Mouse (Mus musculus) CH12.LX (cell line): ENCODE data around the gene Zswim9. TPM values are rescaled to one million over a fixed set of nuclear protein-coding genes. Genes with fewer than 3 reads are reported as not detected.

Source experiments
- DNase-seq: peaks from one replicate; pipeline ENCODE4 v3.0.0-alpha.2; 2013; ENCODE audit errors: extremely low read depth
- H3K27ac ChIP-seq: 2 replicates; pipeline ENCODE4 v1.5.1; 2012; ENCODE audit warnings: low read depth, mild to moderate bottlenecking, control low read depth, moderate library complexity; ENCODE audit not compliant: insufficient read depth
- H3K27me3 ChIP-seq: replicated peaks from 2 replicates; pipeline ENCODE3; 2012; ENCODE audit warnings: inconsistent platforms
- H3K36me3 ChIP-seq, 2 experiments: replicated peaks in 1 of 2; 2 replicates each; pipeline versions ENCODE3 to v1.6.1; 2012; ENCODE audit warnings: inconsistent platforms in 1 of 2, low read length in 1 of 2, mild to moderate bottlenecking in 1 of 2, mixed read lengths in 1 of 2, moderate library complexity in 1 of 2; ENCODE audit not compliant: control insufficient read depth in 1 of 2, insufficient read depth in 1 of 2
- H3K4me1 ChIP-seq, 2 experiments: 2 replicates each; pipeline ENCODE4 v1.6.1; 2012; ENCODE audit warnings: inconsistent platforms in 1 of 2, moderate library complexity in 1 of 2; ENCODE audit not compliant: insufficient read depth in 2 of 2, control insufficient read depth in 1 of 2
- H3K4me2 ChIP-seq: 2 replicates; pipeline ENCODE4 v1.6.1; 2012; ENCODE audit warnings: low read depth, mild to moderate bottlenecking, control low read depth; ENCODE audit not compliant: poor library complexity, insufficient read depth, severe bottlenecking
- H3K4me3 ChIP-seq, 3 experiments: fragments of 150-350 bp in 1 of 3; sonication (generic) in 1 of 3; replicated peaks in 1 of 3; 2 replicates each; pipeline versions ENCODE3 to v1.5.1; 2011 to 2012; ENCODE audit warnings: low read depth in 2 of 3, low read length in 2 of 3, mild to moderate bottlenecking in 2 of 3, moderate library complexity in 2 of 3, control low read depth in 1 of 3, improper control_type of control experiment in 1 of 3, inconsistent platforms in 1 of 3, mixed read lengths in 1 of 3; ENCODE audit not compliant: poor library complexity in 1 of 3
- H3K79me2 ChIP-seq: replicated peaks from 2 replicates; pipeline ENCODE4 v1.6.1; 2012; ENCODE audit warnings: mild to moderate bottlenecking, moderate library complexity; ENCODE audit not compliant: control insufficient read depth, poor library complexity, insufficient read depth, severe bottlenecking; ENCODE audit errors: extremely low read depth
- H3K9ac ChIP-seq: 2 replicates; pipeline ENCODE4 v1.6.1; 2012; ENCODE audit warnings: low read depth, mild to moderate bottlenecking, control low read depth, moderate library complexity; ENCODE audit not compliant: insufficient read depth
- H3K9me3 ChIP-seq: replicated peaks from 2 replicates; pipeline ENCODE3; 2012; ENCODE audit warnings: low read length, inconsistent platforms, mixed read lengths
- ETS1 ChIP-seq: conservative IDR thresholded peaks from 2 replicates; pipeline ENCODE4 v1.6.1; 2012; ENCODE audit warnings: low read depth, mild to moderate bottlenecking, inconsistent platforms, low read length, improper control_type of control experiment, moderate library complexity
- GABPA ChIP-seq: IDR thresholded peaks from 2 replicates; pipeline ENCODE4 v1.6.1; 2012; ENCODE audit warnings: low read depth, low read length, improper control_type of control experiment, inconsistent platforms; ENCODE audit not compliant: insufficient replicate concordance
- HCFC1 ChIP-seq: IDR thresholded peaks from 2 replicates; pipeline ENCODE4 v1.6.1; 2012; ENCODE audit warnings: low read depth, mild to moderate bottlenecking, inconsistent platforms, low read length, improper control_type of control experiment
- JUND ChIP-seq: conservative IDR thresholded peaks from 2 replicates; pipeline ENCODE4 v1.6.1; 2011; ENCODE audit warnings: low read depth, low read length, improper control_type of control experiment
- MAFK ChIP-seq: IDR thresholded peaks from 2 replicates; pipeline ENCODE4 v1.6.1; 2011; ENCODE audit warnings: low read length, improper control_type of control experiment; ENCODE audit not compliant: insufficient replicate concordance
- MYC ChIP-seq: IDR thresholded peaks from 2 replicates; pipeline ENCODE4 v1.6.1; 2011; ENCODE audit warnings: low read depth, mild to moderate bottlenecking, improper control_type of control experiment, low read length
- NRF1 ChIP-seq: IDR thresholded peaks from 2 replicates; pipeline ENCODE4 v1.6.1; 2014; ENCODE audit warnings: low read depth, mild to moderate bottlenecking, inconsistent platforms, low read length, improper control_type of control experiment, moderate library complexity
- PAX5 ChIP-seq: IDR thresholded peaks from 2 replicates; pipeline ENCODE4 v1.6.1; 2012; ENCODE audit warnings: low read length, inconsistent platforms, mixed read lengths
- POLR2AphosphoS2 ChIP-seq: IDR thresholded peaks from 2 replicates; pipeline ENCODE4 v1.6.1; 2011; ENCODE audit warnings: low read depth, low read length, improper control_type of control experiment
- TCF12 ChIP-seq: IDR thresholded peaks from 2 replicates; pipeline ENCODE4 v1.6.1; 2014; ENCODE audit warnings: low read depth, mild to moderate bottlenecking, inconsistent platforms, low read length, improper control_type of control experiment
- ZC3H11A ChIP-seq: IDR thresholded peaks from 2 replicates; pipeline ENCODE4 v1.6.1; 2012; ENCODE audit warnings: low read depth, mild to moderate bottlenecking, inconsistent platforms, low read length, improper control_type of control experiment
- ZKSCAN1 ChIP-seq: IDR thresholded peaks from 2 replicates; pipeline ENCODE4 v1.6.1; 2012; ENCODE audit warnings: low read depth, inconsistent platforms, low read length, improper control_type of control experiment, borderline replicate concordance
- ZNF384 ChIP-seq: IDR thresholded peaks from 2 replicates; pipeline ENCODE4 v1.6.1; 2012; ENCODE audit warnings: low read depth, low read length, improper control_type of control experiment, inconsistent platforms
- dilution Hi-C: fragments of 300-500 bp; cut with MboI; formaldehyde crosslinking; loops from 2 replicates; pipeline ENCODE4 v1.14.3; 2020; ENCODE audit warnings: low sequenced_read_pairs; ENCODE audit not compliant: extremely low pct_unique_long_range_greater_than_20kb, extremely low pct_ligation_motif_present
- in situ Hi-C: fragments of 300-500 bp; cut with MboI; formaldehyde crosslinking; loops from 3 replicates; pipeline ENCODE4 v1.14.3; 2019; ENCODE audit warnings: low sequenced_read_pairs, low pct_ligation_motif_present, low pct_unique_long_range_greater_than_20kb, mixed read lengths
- polyA plus RNA-seq: library from polyadenylated mRNA; unstranded; fragments of >175 nt; gene quantifications from 2 replicates; pipeline ENCODE4 v1.2.1, GENCODE M21; 2012; ENCODE audit warnings: low read depth; ENCODE audit not compliant: insufficient read length
- total RNA-seq, 2 experiments: library from RNA; depleted of rRNA; stranded (reverse); fragments of 300-350 nt in 1 of 2; fragments of >200 nt in 1 of 2; gene quantifications; 2 replicates each; pipeline ENCODE4 v1.2.3; 2012 to 2014

Zswim9 gene
- total and polyA plus RNA-seq, 3 experiments, result 1.3 to 5.5 (median 4.2) TPM

- Histone ChIP-seq H3K4me1 (peaks cover 0 to 15% of the 10 kb centered on the region in 2 experiments; a peak in 2 of 4 replicates), H3K27ac (no peak overlapping the region), H3K79me2 (no peaks in the 10 kb centered on the region), H3K27me3 (no peaks in the 10 kb centered on the region), H3K9me3 (no peaks in the 10 kb centered on the region), H3K36me3 (peaks cover 0 to 8% of the 10 kb centered on the region in 2 experiments), H3K9ac (no peak overlapping the region), H3K4me2 (no peak overlapping the region), H3K4me3 (no peak overlapping the region)
- in situ Hi-C loops (no loop called here), dilution Hi-C loops (no loop called here)
- TF ChIP-seq ZC3H11A, result no peak
- no peak for TF ChIP-seq GABPA
- no peak for TF ChIP-seq POLR2AphosphoS2
- TF ChIP-seq NRF1, result no peak
- no peak for TF ChIP-seq MAFK
- TF ChIP-seq TCF12, result no peak
- no peak for TF ChIP-seq JUND
- no peak for TF ChIP-seq ZKSCAN1
- TF ChIP-seq ZNF384, result no peak
- DNase-seq, result no peak
Measured at GRCm38 (mm10) chr7:13263851-13264250, 14.7 kb downstream of the Zswim9 start.

GRCm38 (mm10) chr7:13260746-13261700 lies 17.5 kb downstream of the Zswim9 start:
- Histone ChIP-seq H3K36me3 (peaks cover 0 to 8% of the 10 kb centered on the region in 2 experiments), H3K27me3 (no peaks in the 10 kb centered on the region), H3K27ac (no peak overlapping the region), H3K4me1 (peaks cover 0 to 13% of the 10 kb centered on the region in 2 experiments; a peak in 2 of 4 replicates), H3K9ac (no peak overlapping the region), H3K4me2 (no peak overlapping the region), H3K9me3 (no peaks in the 10 kb centered on the region)
- in situ Hi-C loops, result no loop called here
- TF ChIP-seq PAX5 (no peak), ZKSCAN1 (no peak), HCFC1 (no peak), NRF1 (no peak), MYC (no peak), ETS1 (no peak), GABPA (no peak)
- TF ChIP-seq, all 38 proteins: peak for 0
- Histone ChIP-seq H3K79me2 (no peaks in the 10 kb centered on the region), H3K4me3 (no peak overlapping the region)
- DNase-seq, result no peak
- dilution Hi-C loops, result no loop called here
